Mouse (Mus musculus) T-cell, adult 2 months (primary cell): ENCODE measurements around the gene Mif.
"Not testable (repeated sequence)": the region's sequence is repeated elsewhere in the genome, so short reads cannot be mapped to it uniquely, and the experiment has no call there.

ENCODE experiments used
- DNase-seq: peaks from one replicate; pipeline ENCODE4 v3.0.0; 2022; ENCODE audit warnings: low spot score

The Mif gene

GRCm38 (mm10) chr10:75872915-75873542 lies 13.0 kb upstream of the Mif start:
- no peak for DNase-seq

DNA sequence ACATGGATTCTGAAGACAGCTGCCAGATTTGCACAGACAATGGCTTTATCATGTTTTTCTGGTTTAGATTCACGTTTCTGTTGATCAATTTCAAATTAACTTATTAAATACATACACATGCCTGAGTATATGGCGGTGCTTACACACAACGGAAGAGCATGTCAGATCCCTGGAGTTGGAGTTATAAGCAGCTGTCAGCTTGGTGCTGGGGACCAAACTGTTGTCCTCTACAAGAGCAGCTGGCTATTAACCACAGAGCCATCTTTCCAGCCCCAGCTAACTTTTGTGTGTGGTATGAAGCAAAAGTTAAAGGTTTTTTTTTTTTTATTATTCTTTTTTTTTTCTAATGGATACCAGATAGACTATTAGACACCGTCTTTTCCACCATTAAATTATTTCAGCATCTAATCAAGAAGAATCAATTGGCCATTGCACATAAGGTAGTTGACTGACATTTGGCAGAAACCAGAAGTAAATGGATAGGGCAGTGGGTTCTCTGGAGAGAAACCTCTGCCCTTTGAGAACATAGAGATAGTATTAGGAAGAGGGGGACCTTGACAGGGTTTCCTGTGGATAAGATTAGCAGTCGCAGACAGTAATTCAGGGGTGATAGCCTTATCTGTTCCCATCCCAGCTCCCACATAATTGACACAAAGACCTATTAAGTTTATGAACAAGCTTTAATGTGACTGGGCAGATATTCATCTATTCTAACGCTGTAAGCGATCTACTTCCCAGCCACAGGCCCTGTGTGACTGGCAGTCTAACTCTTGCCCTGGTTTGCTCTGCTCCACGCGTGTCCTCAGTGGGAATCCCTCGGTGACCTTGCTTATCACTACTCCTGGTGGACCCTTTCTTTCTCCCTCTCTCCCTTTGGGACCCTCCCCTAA lies 12.2 kb upstream of the Mif start:
- DNase-seq: no peak

GRCm38 (mm10) chr10:75861587-75861986 lies 1.5 kb upstream of the Mif start:
- no peak for DNase-seq

- no peak for DNase-seq
Measured at GRCm38 (mm10) chr10:75860746-75861145, 706 bp upstream of the Mif start.

DNA sequence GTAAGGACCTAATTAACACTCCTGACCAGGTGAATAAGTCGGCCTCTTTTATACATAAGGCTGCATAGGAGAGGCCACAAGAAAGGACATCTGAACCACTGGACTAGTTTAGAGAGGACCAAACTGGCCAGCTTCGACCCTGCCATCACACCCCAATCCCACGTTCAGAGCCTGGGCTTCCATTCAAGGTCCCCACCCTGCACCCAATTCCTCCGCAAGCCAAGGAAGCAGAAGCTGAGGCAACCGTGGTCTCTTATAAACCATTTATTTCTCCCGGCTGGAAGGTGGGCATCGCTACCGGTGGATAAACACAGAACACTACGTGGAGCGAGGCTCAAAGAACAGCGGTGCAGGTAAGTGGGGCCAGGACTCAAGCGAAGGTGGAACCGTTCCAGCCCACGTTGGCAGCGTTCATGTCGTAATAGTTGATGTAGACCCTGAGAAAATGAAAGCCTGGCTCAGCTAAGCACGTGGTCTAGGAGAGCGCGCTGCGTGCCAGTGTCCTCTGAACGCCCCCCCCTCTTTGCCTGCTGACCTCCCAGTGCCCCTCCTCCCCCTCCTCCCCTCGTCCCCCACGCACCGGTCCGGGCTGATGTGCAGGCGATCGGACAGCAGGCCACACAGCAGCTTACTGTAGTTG lies 813 bp downstream of the Mif start:
- DNase-seq: no peak

GRCm38 (mm10) chr10:75857598-75857997 lies 2.4 kb downstream of the Mif start:
- DNase-seq: no peak

GRCm38 (mm10) chr10:75856976-75857375 lies 3.1 kb downstream of the Mif start:
- no peak for DNase-seq

DNA sequence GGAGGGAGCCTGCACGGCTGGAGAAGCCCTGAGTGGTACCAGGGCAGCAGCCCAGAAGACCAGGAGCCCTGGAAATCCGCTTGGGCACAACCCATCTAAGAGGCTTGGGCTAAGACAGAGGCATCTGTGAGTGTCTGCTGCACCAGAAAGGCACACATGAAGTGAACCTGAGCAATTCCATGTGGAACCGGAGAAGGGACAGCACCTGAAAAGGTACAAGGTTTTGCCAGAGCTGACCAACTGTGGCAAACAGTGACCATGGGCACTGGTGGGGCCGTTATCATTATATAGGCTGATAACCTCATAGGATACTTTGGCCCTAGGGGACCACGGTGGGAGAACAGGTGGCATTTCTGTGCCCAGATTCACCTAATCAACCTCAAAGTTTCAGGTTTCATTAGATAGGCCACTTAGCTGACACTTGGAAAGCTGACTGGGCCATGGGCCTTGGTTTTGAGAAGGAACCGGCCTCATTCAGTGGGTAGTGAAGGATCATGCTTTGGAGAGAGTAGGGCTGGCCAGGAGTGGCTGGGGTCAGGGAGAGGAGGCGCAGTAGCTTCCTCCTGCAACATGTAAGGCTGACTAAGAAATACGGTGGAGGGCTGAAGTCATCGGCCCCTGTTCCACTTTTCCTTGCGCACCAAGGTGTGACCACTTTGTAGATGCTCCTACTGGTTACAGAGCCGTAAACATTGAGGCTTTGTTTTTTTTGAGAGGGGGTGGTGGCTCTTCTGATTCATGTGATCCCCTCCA lies 3.7 kb downstream of the Mif start:
- DNase-seq: no peak

- DNase-seq: no peak
Measured at GRCm38 (mm10) chr10:75855416-75855981, 4.5 kb downstream of the Mif start.

DNA sequence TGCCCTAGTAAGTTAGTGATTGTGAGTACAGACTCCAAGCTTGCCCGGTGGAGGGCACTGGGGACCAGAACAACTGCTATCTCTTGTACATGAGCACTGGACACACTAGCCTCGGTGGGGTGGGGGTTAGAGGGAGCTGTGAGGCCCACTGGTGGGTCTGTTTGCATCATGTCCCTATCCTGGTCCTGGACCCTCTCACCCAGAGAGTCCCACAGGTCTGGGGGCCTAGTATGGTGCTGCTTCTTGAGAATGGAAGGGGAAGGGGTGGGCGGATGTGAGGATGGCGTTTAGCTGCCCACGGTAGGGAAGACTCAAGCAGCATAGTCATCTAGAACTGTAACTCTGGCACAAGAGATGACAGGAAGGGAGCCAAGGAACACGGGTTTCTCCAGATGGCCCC lies 5.2 kb downstream of the Mif start:
- no peak for DNase-seq

DNA sequence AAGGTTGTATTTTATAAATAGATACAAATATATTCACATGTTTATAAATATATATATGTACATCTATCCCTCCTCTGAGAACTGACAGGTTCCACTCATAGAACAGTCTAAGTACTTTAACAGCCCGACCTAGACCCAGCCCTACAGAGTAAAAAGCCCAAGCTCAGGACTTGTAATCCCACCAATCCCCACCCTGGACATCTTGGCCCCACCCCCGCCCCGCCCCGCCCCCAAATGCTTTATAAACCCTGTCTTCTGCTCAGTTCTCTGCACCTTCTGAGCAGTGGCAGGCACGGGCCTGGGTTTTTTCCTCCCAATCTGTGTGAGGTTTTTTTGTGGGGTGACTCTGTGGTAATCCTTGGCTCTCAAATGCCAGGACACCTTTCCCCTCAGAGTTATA lies 5.9 kb downstream of the Mif start:
- no peak for DNase-seq

GRCm38 (mm10) chr10:75853452-75853851 lies 6.6 kb downstream of the Mif start:
- peak; percentile 79 for DNase-seq

DNA sequence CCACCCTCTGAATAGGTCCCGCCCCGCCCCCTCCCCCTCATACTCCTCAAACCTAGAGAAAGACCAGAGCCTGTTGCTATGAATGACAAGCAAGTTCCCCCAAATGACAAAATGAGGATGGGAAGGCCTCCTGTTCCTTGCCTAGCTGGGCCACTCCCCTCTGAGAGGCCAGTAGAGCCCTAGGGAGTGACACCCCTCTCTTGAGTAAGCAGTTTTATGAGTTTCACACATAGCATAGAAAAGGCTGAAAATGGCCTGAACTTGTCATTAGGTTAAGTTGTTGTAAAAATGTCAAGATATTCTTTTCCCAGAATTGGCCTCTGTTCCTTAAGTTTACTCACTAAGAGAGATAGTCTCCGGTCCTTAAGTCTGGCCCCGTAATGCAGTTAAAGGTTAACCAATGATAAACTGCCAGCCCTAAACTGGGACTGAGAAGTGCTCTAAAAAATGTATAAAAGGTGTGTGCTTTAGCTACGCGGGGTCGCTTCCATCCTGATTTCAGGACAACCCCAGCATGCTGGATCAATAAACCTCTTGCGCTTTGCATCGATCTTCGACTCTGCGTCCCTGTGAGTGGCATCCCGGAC lies 7.4 kb downstream of the Mif start:
- no peak for DNase-seq

- DNase-seq: no peak
Measured at GRCm38 (mm10) chr10:75851681-75852080, 8.4 kb downstream of the Mif start.

- no peak for DNase-seq
Measured at GRCm38 (mm10) chr10:75851076-75851475, 9.0 kb downstream of the Mif start.

DNA sequence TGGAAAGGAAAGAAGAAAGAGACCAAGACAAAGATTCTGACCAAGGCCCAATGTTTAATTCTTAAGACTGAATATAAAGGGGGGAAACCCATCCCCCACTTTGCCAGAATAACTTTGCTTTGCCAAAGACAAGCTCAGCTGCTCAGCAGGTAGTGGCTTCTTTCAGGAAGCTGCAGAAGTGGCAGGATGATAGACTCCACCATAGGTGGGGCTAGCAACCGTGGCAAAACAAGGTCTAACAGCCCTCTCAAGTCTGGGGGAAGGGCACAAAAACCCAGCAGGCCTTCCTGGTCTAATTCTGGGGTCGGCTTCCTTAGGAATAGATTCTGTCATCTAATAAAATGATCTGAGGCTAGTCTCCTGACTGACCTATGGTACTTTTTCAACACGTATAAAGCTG lies 11.7 kb downstream of the Mif start:
- no peak for DNase-seq

DNA sequence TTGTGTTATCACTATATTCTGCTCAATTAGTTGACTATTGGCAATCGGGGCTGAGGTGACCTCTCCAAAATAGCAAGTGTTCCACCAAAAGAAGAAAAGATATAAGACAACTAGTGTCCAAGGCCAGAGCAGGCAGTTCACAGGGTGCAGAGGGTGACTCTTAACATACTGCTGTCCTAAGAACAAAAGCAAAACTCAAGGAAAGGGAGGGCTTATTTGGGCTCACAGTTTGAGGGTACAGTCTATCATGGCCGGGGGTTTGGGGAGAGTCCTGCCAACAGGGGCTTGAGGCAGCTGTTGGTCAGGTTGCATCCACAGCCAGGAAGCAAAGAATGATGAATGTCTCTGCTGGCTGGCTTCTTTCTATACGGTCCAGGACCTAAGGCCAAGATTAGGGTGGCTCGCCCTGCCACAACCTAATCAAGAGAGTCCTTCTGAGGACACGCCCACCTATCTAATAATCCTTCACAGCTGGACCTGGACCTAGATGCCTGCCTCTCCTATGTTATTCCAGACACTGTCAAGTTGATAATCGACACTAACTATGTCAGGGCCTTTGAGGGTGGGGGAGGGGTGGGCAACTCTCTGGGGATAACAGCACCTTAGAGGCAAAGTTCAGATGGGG lies 14.6 kb downstream of the Mif start:
- no peak for DNase-seq

GRCm38 (mm10) chr10:75844800-75845199 lies 15.2 kb downstream of the Mif start:
- DNase-seq: no peak

DNA sequence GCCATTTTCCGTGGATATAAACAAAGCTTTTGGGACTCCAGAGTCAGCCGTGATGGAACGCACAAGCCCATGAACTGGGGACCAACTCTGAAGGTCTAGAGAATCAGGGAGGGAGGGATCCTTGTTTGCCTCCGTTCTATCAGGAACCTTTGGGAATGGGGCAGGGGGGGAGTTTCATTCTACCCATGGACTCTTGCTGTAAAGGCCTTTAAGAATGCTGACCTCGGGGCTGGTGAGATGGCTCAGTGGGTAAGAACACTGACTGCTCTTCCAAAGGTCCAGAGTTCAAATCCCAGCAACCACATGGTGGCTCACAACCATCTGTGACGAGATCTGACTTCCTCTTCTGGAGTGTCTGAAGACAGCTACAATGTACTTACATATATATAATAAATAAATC lies 16.1 kb downstream of the Mif start:
- not testable (repeated sequence) for DNase-seq

GRCm38 (mm10) chr10:75839092-75839491 lies 20.9 kb downstream of the Mif start:
- peak; percentile 37 for DNase-seq

GRCm38 (mm10) chr10:75837248-75837759 lies 22.7 kb downstream of the Mif start, which contains the start of gene Gstt2:
Gstt2 (minus strand) TSS chr10:75837424.
- DNase-seq: peak; percentile 54
